21 mouse cellular contexts compared by ENCODE assay signal in genomic region chr9:65833640-65834039, GRCm38 (mm10). TPM values are rescaled to one million over a fixed set of nuclear protein-coding genes. Genes with fewer than 3 reads are reported as not detected.
DNase-seq lines count a peak whose midpoint lies in the region; ATAC-seq and TF ChIP-seq lines count a peak whose summit lies in the region.
"Had no signal": no experiment of that assay in that cellular context is flagged by ENCODE, and none has a peak within 500 bp of the region (broad histone marks: within the 10 kb centered on the region; RNA-seq: fewer than 3 reads in every experiment).

No protein-coding gene starts in this region.

- no peak overlapping the region for H3K9ac ChIP-seq in heart, embryonic 12.5 days
- H3K9ac ChIP-seq in neural tube, embryonic 11.5 days (ENCODE audit: low read length), result no peak overlapping the region
- no peak overlapping the region for H3K9ac ChIP-seq in forebrain, embryonic 13.5 days
- H3K9ac ChIP-seq: embryonic facial prominence, embryonic 13.5 days; liver, postnatal 0 days had no signal

- peak; percentile 17 for DNase-seq in heart, adult 11 months
- peak; percentile 30 for DNase-seq in neural tube, embryonic 11.5 days (ENCODE audit: low spot score)
- no peak for DNase-seq in neural tube, embryonic 10.5 days (ENCODE audit: extremely low spot score, low spot score)
- DNase-seq in retina, embryonic 14.5 days (ENCODE audit: low spot score), result peak; percentile 61
- DNase-seq in left cerebral cortex, adult 2 months (ENCODE audit: extremely low spot score in 1 of 2, low spot score in 2 of 2), result no peak
- no peak for DNase-seq in frontal cortex, postnatal 14 days (ENCODE audit: low spot score in 2 of 2)
- DNase-seq: adrenal gland, postnatal 36 days; cerebellum, adult 2 months; gastrocnemius, postnatal 36 days; heart, postnatal 10 days; kidney, adult 8-10 months; kidney, postnatal 25 days; left cerebral cortex, postnatal 4 days; liver; liver, postnatal 0 days; lung, postnatal 10 days had no signal

- H3K27me3 ChIP-seq in heart, embryonic 12.5 days (replicated peaks), result no peaks in the 10 kb centered on the region
- H3K27me3 ChIP-seq in neural tube, embryonic 11.5 days (ENCODE audit: control insufficient read depth, insufficient read depth, low read length), result no peaks in the 10 kb centered on the region
- no peaks in the 10 kb centered on the region for H3K27me3 ChIP-seq in forebrain, embryonic 13.5 days
- H3K27me3 ChIP-seq: embryonic facial prominence, embryonic 13.5 days had no signal

- no peak for TF ChIP-seq CTCF in left cerebral cortex, adult 2 months (IDR thresholded peaks at IDR 0.05)

- intact Hi-C loops in left cerebral cortex, adult 2 months (cut with DNase I), result loop anchor here (5.0 kb wide), 1 partner anchor 156 kb away; no protein-coding TSS in a partner anchor

- H3K36me3 ChIP-seq in heart, embryonic 12.5 days, result peaks cover 27% of the 10 kb centered on the region
- peaks cover 2% of the 10 kb centered on the region; the same call in 1 of the 2 replicates for H3K36me3 ChIP-seq in neural tube, embryonic 11.5 days (ENCODE audit: control insufficient read depth, insufficient read depth, low read length)
- H3K36me3 ChIP-seq in forebrain, embryonic 13.5 days (ENCODE audit: poor library complexity, severe bottlenecking), result peaks cover 9% of the 10 kb centered on the region

- H3K4me1 ChIP-seq in heart, embryonic 12.5 days (replicated peaks), result peaks cover 10% of the 10 kb centered on the region
- peaks cover 9% of the 10 kb centered on the region for H3K4me1 ChIP-seq in neural tube, embryonic 11.5 days (ENCODE audit: control insufficient read depth, insufficient read depth, low read length)
- H3K4me1 ChIP-seq in forebrain, embryonic 13.5 days, result peaks cover 55% of the 10 kb centered on the region

- no peak overlapping the region for H3K4me3 ChIP-seq in heart, embryonic 12.5 days
- no peak overlapping the region for H3K4me3 ChIP-seq in neural tube, embryonic 11.5 days (ENCODE audit: low read depth, low read length)
- no peak overlapping the region for H3K4me3 ChIP-seq in forebrain, embryonic 13.5 days
- H3K4me3 ChIP-seq in left cerebral cortex, adult 2 months, result no peak overlapping the region
- H3K4me3 ChIP-seq: embryonic facial prominence, embryonic 13.5 days; heart, embryonic 10.5 days had no signal

- no peak overlapping the region for H3K27ac ChIP-seq in heart, embryonic 12.5 days (ENCODE audit: poor library complexity, severe bottlenecking)
- peak overlapping the region; percentile 67 for H3K27ac ChIP-seq in neural tube, embryonic 11.5 days (ENCODE audit: low read depth, low read length)
- peak overlapping the region; percentile 74 for H3K27ac ChIP-seq in forebrain, embryonic 13.5 days
- H3K27ac ChIP-seq in left cerebral cortex, adult 2 months, result no peak overlapping the region
- H3K27ac ChIP-seq: embryonic facial prominence, embryonic 13.5 days; heart, embryonic 10.5 days had no signal

- no peak for ATAC-seq in heart, embryonic 12.5 days (ENCODE audit: insufficient number of reproducible peaks, low FRiP score)
- ATAC-seq in neural tube, embryonic 11.5 days (ENCODE audit: insufficient read depth, low FRiP score, low TSS enrichment), result peak; percentile 75; the same call in 1 of the 2 replicates
- no peak for ATAC-seq in forebrain, embryonic 13.5 days
- ATAC-seq: liver, postnatal 0 days had no signal

- no peaks in the 10 kb centered on the region for H3K9me3 ChIP-seq in heart, embryonic 12.5 days (replicated peaks)
- H3K9me3 ChIP-seq in neural tube, embryonic 11.5 days (ENCODE audit: control insufficient read depth, low read length), result no peaks in the 10 kb centered on the region
- no peaks in the 10 kb centered on the region for H3K9me3 ChIP-seq in forebrain, embryonic 13.5 days (replicated peaks)
- H3K9me3 ChIP-seq: embryonic facial prominence, embryonic 13.5 days; G1E; heart, embryonic 10.5 days had no signal

- no peak overlapping the region for H3K4me2 ChIP-seq in heart, embryonic 12.5 days
- no peak overlapping the region for H3K4me2 ChIP-seq in neural tube, embryonic 11.5 days (ENCODE audit: low read depth)
- H3K4me2 ChIP-seq in forebrain, embryonic 13.5 days, result no peak overlapping the region
- H3K4me2 ChIP-seq: embryonic facial prominence, embryonic 13.5 days had no signal

RNA-seq across cellular contexts. Expression of gene Zfp609, which starts 6.3 kb away (rescaled TPM):
- polyA plus RNA-seq in heart, embryonic 12.5 days (2016; fragmentation: Nextera tagmentation; extraction: Ambion mirVana), result 7.1 and 7.6 TPM in 2 replicates
- 9.1 and 9.2 TPM in 2 replicates for polyA plus RNA-seq in neural tube, embryonic 11.5 days (2014; fragmentation: Nextera tagmentation; extraction: Ambion mirVana)
- 9.4 and 9.6 TPM in 2 replicates for polyA plus RNA-seq in forebrain, embryonic 13.5 days (2015; fragmentation: Nextera tagmentation; extraction: Ambion mirVana)
- total RNA-seq in left cerebral cortex, adult 2 months (2021), result 10 to 100 TPM; 48.5 to 49.1 TPM

RNA-seq across cellular contexts. Expression of gene Pclaf, which starts 56.4 kb away (rescaled TPM):
- polyA plus RNA-seq in heart, embryonic 12.5 days (2016; fragmentation: Nextera tagmentation; extraction: Ambion mirVana), result 116 and 120 TPM in 2 replicates
- 203 and 215 TPM in 2 replicates for polyA plus RNA-seq in neural tube, embryonic 11.5 days (2014; fragmentation: Nextera tagmentation; extraction: Ambion mirVana)
- 166 and 189 TPM in 2 replicates for polyA plus RNA-seq in forebrain, embryonic 13.5 days (2015; fragmentation: Nextera tagmentation; extraction: Ambion mirVana)
- total RNA-seq in left cerebral cortex, adult 2 months (2021), result not detected

Comparison
In these comparisons a context has a peak if more than half of its experiments do, and no peak if none do; other contexts are left out.
1. DNase-seq: peak in heart, adult 11 months (single experiment), neural tube, embryonic 11.5 days (single experiment) and retina, embryonic 14.5 days (single experiment); none in neural tube, embryonic 10.5 days (single experiment), left cerebral cortex, adult 2 months (0 of 2) and frontal cortex, postnatal 14 days (0 of 2).
2. H3K27ac ChIP-seq: peak in neural tube, embryonic 11.5 days (single experiment) and forebrain, embryonic 13.5 days (single experiment); none in heart, embryonic 12.5 days (single experiment) and left cerebral cortex, adult 2 months (single experiment).